In genomic region chr19:30287899-30288490, GRCm38 (mm10) we compare ENCODE assay signal across 32 mouse cellular contexts. TPM values are rescaled to one million over a fixed set of nuclear protein-coding genes. Genes with fewer than 3 reads are reported as not detected.
"Had no signal": no experiment of that assay in that cellular context is flagged by ENCODE, and none has a peak within 500 bp of the region (broad histone marks: within the 10 kb centered on the region; RNA-seq: fewer than 3 reads in every experiment).

No protein-coding gene starts in this region.

- H3K4me3 ChIP-seq: limb, embryonic 12.5 days; limb, embryonic 15.5 days; liver, embryonic 13.5 days; midbrain, embryonic 12.5 days; midbrain, embryonic 15.5 days; myocyte; neural tube, embryonic 13.5 days had no signal

- H3K9me3 ChIP-seq: limb, embryonic 12.5 days; limb, embryonic 15.5 days; liver, embryonic 13.5 days; midbrain, embryonic 12.5 days; midbrain, embryonic 15.5 days; neural tube, embryonic 13.5 days had no signal

- H3K4me1 ChIP-seq: limb, embryonic 15.5 days; liver, embryonic 13.5 days; midbrain, embryonic 12.5 days; midbrain, embryonic 15.5 days; neural tube, embryonic 13.5 days had no signal

- H3K27me3 ChIP-seq: limb, embryonic 15.5 days; liver, embryonic 13.5 days; midbrain, embryonic 12.5 days; midbrain, embryonic 15.5 days; neural tube, embryonic 13.5 days had no signal

- H3K4me2 ChIP-seq: limb, embryonic 12.5 days; limb, embryonic 15.5 days; liver, embryonic 13.5 days; midbrain, embryonic 12.5 days; midbrain, embryonic 15.5 days; neural tube, embryonic 13.5 days had no signal

- H3K27ac ChIP-seq: limb, embryonic 12.5 days; limb, embryonic 15.5 days; liver, embryonic 13.5 days; midbrain, embryonic 12.5 days; midbrain, embryonic 15.5 days; neural tube, embryonic 13.5 days had no signal

- H3K36me3 ChIP-seq: limb, embryonic 12.5 days; limb, embryonic 15.5 days; liver, embryonic 13.5 days; midbrain, embryonic 12.5 days; midbrain, embryonic 15.5 days; neural tube, embryonic 13.5 days had no signal

- DNase-seq: kidney, adult 18-20 months; kidney, adult 9 months; kidney, postnatal 14 days; kidney, postnatal 4 days; left cerebral cortex, postnatal 4 days; liver, embryonic 13.5 days; lung, adult 2 months; lung, postnatal 14 days; lung, postnatal 4 days; right cerebral cortex, adult 18-20 months; right cerebral cortex, postnatal 25 days; thymus, adult 18-20 months; thymus, postnatal 36 days had no signal

- H3K9ac ChIP-seq: limb, embryonic 12.5 days; limb, embryonic 15.5 days; liver, embryonic 13.5 days; midbrain, embryonic 12.5 days; midbrain, embryonic 15.5 days; neural tube, embryonic 13.5 days had no signal

- ATAC-seq: midbrain, embryonic 15.5 days had no signal

RNA-seq across cellular contexts. Expression of gene Mbl2, which starts 55.3 kb away (rescaled TPM):
- total RNA-seq: layer of hippocampus, adult 18-20 months; layer of hippocampus, postnatal 14 days; left cerebral cortex, adult 8-10 months; left cerebral cortex, postnatal 14 days; left cerebral cortex, postnatal 4 days; megakaryocyte progenitor cell, adult 5-6 weeks; megakaryocyte-erythroid progenitor cell, adult 5-6 weeks; monocyte, adult 5-6 weeks; neutrophil, adult 5-6 weeks had no signal
- polyA plus RNA-seq: kidney, embryonic 16.5 days; limb, embryonic 12.5 days; limb, embryonic 15.5 days; lung, embryonic 16.5 days; midbrain, embryonic 12.5 days; midbrain, embryonic 15.5 days; myocyte; neural tube, embryonic 13.5 days; spleen, adult 2 months; stomach, embryonic 16.5 days; testis, adult 2 months had no signal
